Mouse (Mus musculus) heart, adult 2 months (tissue): ENCODE results near the gene Zfand3. TPM values are rescaled to one million over a fixed set of nuclear protein-coding genes. Genes with fewer than 3 reads are reported as not detected.

ENCODE experiments used
- DNase-seq, 2 experiments: peaks; one replicate each; pipeline ENCODE4 v3.0.0; 2021
- H3K27ac ChIP-seq: fragments of 200-600 bp; 2 replicates; pipeline ENCODE4 v1.8.1; 2022
- H3K27me3 ChIP-seq: fragments of 200-500 bp; 2 replicates; pipeline ENCODE4 v1.6.1; 2012; ENCODE audit warnings: mild to moderate bottlenecking, low read length, inconsistent platforms, mixed read lengths; ENCODE audit not compliant: control insufficient read depth, insufficient read depth
- H3K36me3 ChIP-seq: fragments of 200-500 bp; 2 replicates; pipeline ENCODE4 v1.6.1; 2012; ENCODE audit warnings: low read length, inconsistent platforms; ENCODE audit not compliant: control insufficient read depth, insufficient read depth
- H3K4me1 ChIP-seq: fragments of 200-500 bp; 2 replicates; pipeline ENCODE4 v1.6.1; 2011; ENCODE audit warnings: low read length; ENCODE audit not compliant: control insufficient read depth, insufficient read depth
- H3K4me3 ChIP-seq: fragments of 200-600 bp; 2 replicates; pipeline ENCODE4 v1.8.1; 2022
- H3K79me2 ChIP-seq: fragments of 200-500 bp; replicated peaks from 2 replicates; pipeline ENCODE4 v1.6.1; 2012; ENCODE audit warnings: mild to moderate bottlenecking, inconsistent platforms, low read length, moderate library complexity, mixed read lengths; ENCODE audit not compliant: control insufficient read depth, insufficient read depth
- H3K9ac ChIP-seq: fragments of 200-500 bp; 2 replicates; pipeline ENCODE4 v1.6.1; 2012; ENCODE audit warnings: low read depth, mild to moderate bottlenecking, control low read depth, inconsistent platforms, low read length, mixed read lengths
- CTCF ChIP-seq: fragments of 200-600 bp; IDR thresholded peaks from 2 replicates; pipeline ENCODE4 v1.8.1; 2022; ENCODE audit warnings: antibody characterized with exemption, mild to moderate bottlenecking, moderate library complexity
- EP300 ChIP-seq: fragments of 200-500 bp; IDR thresholded peaks from 2 replicates; pipeline ENCODE4 v1.6.1; 2011; ENCODE audit warnings: low read depth, low read length, control low read depth; ENCODE audit not compliant: insufficient read depth
- POLR2A ChIP-seq: fragments of 200-500 bp; IDR thresholded peaks from 2 replicates; pipeline ENCODE4 v1.6.1; 2011; ENCODE audit warnings: mild to moderate bottlenecking, low read depth, low read length, control low read depth; ENCODE audit not compliant: insufficient read depth
- WGBS: fragments of 180-500 bp; shearing (Covaris S2); methylation state at CpG from one replicate; pipeline ENCODE4 v1.1.7; 2018; 5-methylcytosine and 5-hydroxymethylcytosine counted together
- intact Hi-C: fragments of 180-260 bp; cut with DNase I; formaldehyde crosslinking; loops from one replicate; pipeline ENCODE4 v1.15.1; 2025
- polyA plus RNA-seq: library from polyadenylated mRNA; depleted of rRNA; stranded (reverse); fragments of >200 nt; gene quantifications from 2 replicates; pipeline ENCODE4 v1.2.3, GENCODE M21; 2012
- total RNA-seq, 2 experiments: library from RNA; stranded (reverse); gene quantifications; 2 replicates each; pipeline ENCODE4 v1.2.3; 2021

Zfand3 gene
- total and polyA plus RNA-seq, 3 experiments = 106 to 149 (median 130) TPM

DNA sequence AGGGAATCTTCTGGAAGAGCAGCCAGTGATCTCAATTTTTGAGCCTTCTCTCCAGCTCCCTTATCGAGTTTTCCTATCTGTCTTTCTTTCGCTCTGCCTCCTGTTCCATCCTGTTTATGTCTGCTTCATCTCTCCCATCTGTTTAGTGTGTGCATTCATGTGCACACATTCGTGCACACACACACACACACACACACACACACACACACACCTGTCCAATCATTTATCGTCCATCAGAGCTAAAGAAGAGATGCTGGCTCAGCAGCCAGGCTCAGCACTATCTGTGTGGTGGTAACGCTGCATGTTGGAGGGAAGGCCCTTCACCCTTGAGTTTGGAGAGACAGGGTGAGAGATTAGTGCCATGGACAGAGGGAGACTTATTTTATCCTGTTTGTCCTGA is 21.3 kb upstream of the Zfand3 start:
- Histone ChIP-seq H3K36me3 (no peaks in the 10 kb centered on the region), H3K27ac (no peak overlapping the region), H3K27me3 (no peaks in the 10 kb centered on the region), H3K4me3 (no peak overlapping the region), H3K9ac (no peak overlapping the region), H3K4me1 (peaks cover 2% of the 10 kb centered on the region; the same call in 1 of the 2 replicates), H3K79me2 (no peaks in the 10 kb centered on the region)
- TF ChIP-seq CTCF (no peak), POLR2A (no peak), EP300 (no peak)
- DNase-seq = no peak
- intact Hi-C loops = no loop called here
- 78% methylated on average over 5 of the region's 5 CpGs for WGBS

DNA sequence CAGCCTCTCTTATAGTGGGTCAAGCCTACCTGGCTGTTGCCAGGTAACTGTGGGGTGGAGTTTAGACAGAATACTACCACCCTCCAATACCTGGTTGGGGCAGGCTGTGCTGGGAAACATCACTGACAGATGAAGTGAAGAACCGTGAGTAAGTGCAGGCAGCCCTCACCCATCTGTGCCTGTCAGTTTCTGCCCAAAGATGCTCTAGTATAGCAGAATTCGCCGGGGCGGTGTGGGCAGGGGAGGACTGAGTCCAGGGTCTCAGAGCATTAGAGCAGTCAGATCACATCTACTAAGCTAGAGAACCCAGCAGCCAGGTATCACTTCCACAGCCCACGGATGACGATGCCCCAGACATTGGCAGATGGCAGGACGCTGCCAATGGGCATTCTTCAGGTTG is 19.6 kb upstream of the Zfand3 start:
- H3K9ac ChIP-seq = no peak overlapping the region
- no peak for DNase-seq
- WGBS = 85% methylated on average over 7 of the region's 7 CpGs
- H3K27me3 ChIP-seq = no peaks in the 10 kb centered on the region
- no peak overlapping the region for H3K4me3 ChIP-seq
- H3K36me3 ChIP-seq = no peaks in the 10 kb centered on the region
- intact Hi-C loops = no loop called here
- no peaks in the 10 kb centered on the region for H3K79me2 ChIP-seq
- peaks cover 2% of the 10 kb centered on the region; the same call in 1 of the 2 replicates for H3K4me1 ChIP-seq
- TF ChIP-seq CTCF (no peak), EP300 (no peak), POLR2A (no peak)
- peak overlapping the region; percentile 4 for H3K27ac ChIP-seq

DNA sequence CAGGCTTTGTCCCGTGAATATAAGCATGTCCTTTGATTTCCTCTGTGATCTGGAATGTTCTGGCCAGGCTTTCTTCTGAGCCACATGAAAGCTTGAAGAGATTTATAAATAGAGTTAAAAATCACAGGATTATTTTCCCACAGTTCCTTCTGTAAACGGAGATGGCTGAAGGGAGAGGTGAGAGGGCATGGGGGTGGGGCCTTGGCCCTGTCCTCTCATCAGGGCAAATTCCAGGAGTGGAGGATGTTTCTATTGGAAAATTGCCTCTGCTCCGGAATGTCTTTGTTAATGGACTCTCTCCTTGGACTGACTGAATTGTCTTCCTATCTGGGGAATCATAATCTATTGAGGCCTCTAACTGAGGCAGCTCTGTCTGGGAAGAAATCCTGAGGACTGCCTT is 19.0 kb upstream of the Zfand3 start:
- no peaks in the 10 kb centered on the region for H3K27me3 ChIP-seq
- H3K4me3 ChIP-seq = no peak overlapping the region
- WGBS = 9% methylated on average over 3 of the region's 3 CpGs
- peak in 1 of 2 experiments; percentile 48 for DNase-seq
- H3K27ac ChIP-seq = peak overlapping the region; percentile 4; the same call in 1 of the 2 replicates
- H3K9ac ChIP-seq = no peak overlapping the region
- peaks cover 2% of the 10 kb centered on the region; the same call in 1 of the 2 replicates for H3K4me1 ChIP-seq
- H3K36me3 ChIP-seq = no peaks in the 10 kb centered on the region
- H3K79me2 ChIP-seq = no peaks in the 10 kb centered on the region
- no peak for TF ChIP-seq EP300
- TF ChIP-seq POLR2A = no peak
- TF ChIP-seq CTCF = no peak
- intact Hi-C loops = no loop called here

DNA sequence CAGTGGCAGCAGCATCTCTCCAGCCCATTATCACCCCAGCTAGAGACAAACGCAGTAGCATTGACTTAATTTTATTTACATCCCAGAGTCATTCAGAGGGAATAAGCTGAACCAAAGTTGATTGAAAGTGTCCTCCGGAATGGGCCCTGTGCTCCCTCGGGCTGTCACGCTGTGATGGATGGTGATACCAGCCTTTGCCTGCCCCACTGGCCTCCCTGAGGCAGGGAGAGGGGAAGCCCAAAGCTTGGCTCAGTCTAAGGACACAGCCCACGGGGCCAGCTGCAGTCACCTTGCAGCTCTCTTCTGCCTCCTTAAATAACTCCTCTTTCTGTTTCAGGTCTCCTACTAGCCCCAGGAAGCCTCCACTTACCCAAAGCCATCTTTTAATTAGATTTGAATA is 16.4 kb upstream of the Zfand3 start:
- Histone ChIP-seq H3K27me3 (no peaks in the 10 kb centered on the region), H3K9ac (no peak overlapping the region), H3K79me2 (no peaks in the 10 kb centered on the region), H3K4me1 (peaks cover 2% of the 10 kb centered on the region; the same call in 1 of the 2 replicates), H3K27ac (no peak overlapping the region), H3K36me3 (no peaks in the 10 kb centered on the region), H3K4me3 (no peak overlapping the region)
- TF ChIP-seq POLR2A (no peak), EP300 (no peak), CTCF (no peak)
- intact Hi-C loops = no loop called here
- DNase-seq = no peak
- 54% methylated on average over 5 of the region's 5 CpGs for WGBS

DNA sequence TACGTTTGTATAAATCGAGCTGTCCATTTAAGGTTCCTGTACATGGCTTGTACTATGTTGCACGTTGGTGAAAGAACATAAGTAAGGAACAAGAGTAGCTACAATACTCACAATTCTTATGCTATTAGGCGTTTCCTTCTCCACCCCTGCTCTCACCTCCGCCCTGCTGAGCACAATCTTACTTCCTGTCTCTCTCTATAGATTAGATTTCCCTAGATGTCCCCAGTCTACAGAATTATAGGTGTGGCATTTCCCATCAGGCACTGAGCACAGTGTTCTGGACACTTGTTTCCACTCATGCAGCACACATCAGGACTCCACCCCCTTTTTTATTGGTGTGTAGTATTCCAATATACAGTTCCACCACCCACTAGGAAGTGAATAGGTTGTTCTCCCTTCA is 14.9 kb upstream of the Zfand3 start:
- Histone ChIP-seq H3K79me2 (no peaks in the 10 kb centered on the region), H3K27me3 (no peaks in the 10 kb centered on the region), H3K36me3 (no peaks in the 10 kb centered on the region), H3K4me1 (peaks cover 2% of the 10 kb centered on the region; the same call in 1 of the 2 replicates), H3K9ac (no peak overlapping the region), H3K27ac (no peak overlapping the region), H3K4me3 (no peak overlapping the region)
- TF ChIP-seq POLR2A (no peak), EP300 (no peak), CTCF (no peak)
- WGBS = 80% methylated on average over 5 of the region's 5 CpGs
- DNase-seq = no peak
- intact Hi-C loops = no loop called here

DNA sequence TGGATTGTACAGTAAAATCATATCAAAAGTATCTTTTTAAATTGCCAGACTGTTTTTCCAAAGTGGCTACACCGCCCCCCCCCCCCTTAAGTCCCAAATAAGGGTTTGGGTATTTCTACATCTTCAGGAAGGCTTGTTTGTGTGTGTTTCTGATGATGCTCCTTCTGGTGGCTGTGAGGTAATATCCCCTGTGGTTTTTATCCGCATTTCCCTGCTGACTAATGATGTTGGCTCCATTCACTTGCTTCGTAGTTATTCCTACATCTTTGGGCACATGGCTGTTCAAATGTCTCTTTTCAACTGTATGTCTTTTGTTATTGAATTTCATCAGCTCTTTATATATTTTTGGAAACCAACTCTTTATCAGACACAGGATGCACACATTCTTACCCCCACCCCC is 14.4 kb upstream of the Zfand3 start:
- H3K79me2 ChIP-seq = no peaks in the 10 kb centered on the region
- H3K36me3 ChIP-seq = no peaks in the 10 kb centered on the region
- no peak for TF ChIP-seq CTCF
- no peak for TF ChIP-seq EP300
- TF ChIP-seq POLR2A = no peak
- no peak overlapping the region for H3K9ac ChIP-seq
- H3K4me1 ChIP-seq = peaks cover 1% of the 10 kb centered on the region; the same call in 1 of the 2 replicates
- WGBS = 88% methylated on average over 3 of the region's 3 CpGs
- no peak overlapping the region for H3K27ac ChIP-seq
- no peak for DNase-seq
- H3K4me3 ChIP-seq = no peak overlapping the region
- no peaks in the 10 kb centered on the region for H3K27me3 ChIP-seq
- intact Hi-C loops = no loop called here
